Mouse (Mus musculus): ENCODE measurements at regions not wholly inside any gene's neighbourhood (a gene's known extent, or its start where the extent isn't known, plus 50 kb on each side); places are given as distances from the start of the nearest gene placed in this dataset.
A peak's percentile ranks its signal among the peaks of the same experiment; 100 is the strongest.

GRCm38 (mm10) chr5:62997464-62997863 is 183.8 kb downstream of the Dthd1 start:
- no peak for DNase-seq

DNA sequence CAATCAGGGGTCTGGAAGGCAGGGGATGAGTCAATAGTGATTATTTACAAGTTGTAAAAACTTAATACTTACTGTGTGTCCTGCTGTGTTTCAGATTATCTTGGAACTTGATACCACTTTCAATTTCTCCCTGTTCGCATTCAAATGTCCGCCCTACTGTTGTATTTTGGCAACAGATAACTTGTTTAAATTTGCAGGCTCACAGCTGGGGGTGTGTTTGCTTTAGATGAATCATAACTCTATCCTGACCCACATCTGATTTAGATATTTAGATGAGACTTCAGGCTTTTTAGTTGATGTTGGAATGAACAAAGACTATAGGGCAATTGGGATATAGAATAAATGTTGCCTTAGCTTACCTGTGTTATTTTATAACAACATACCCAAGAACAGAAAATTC is 220.8 kb downstream of the Dthd1 start:
- no peak for DNase-seq

- DNase-seq, result no peak
These were observed 232.1 kb downstream of the Dthd1 start for GRCm38 (mm10) chr5:63045751-63046150.

DNA sequence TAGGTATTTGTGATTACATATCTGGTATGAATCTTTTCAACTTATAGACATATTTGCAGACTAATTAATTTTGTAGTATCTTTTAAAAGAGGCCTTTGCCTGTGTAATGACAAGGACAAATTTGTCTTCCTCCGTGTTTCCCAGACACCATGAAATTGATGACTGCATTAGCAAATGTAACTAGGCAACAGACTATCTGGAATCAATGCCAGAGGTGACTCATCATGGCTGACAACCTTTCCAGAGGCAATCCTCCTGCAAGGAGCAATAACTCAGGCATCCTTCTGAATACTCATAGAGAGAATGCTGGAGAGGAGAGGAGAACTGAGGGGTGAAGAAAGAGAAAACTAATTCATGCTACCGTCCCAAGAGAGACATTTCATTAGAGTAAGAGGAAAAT is 249.7 kb downstream of the Dthd1 start:
- DNase-seq, result peak in 1 of 2 experiments; percentile 1

GRCm38 (mm10) chr5:63066872-63067271 is 253.2 kb downstream of the Dthd1 start:
- no peak for DNase-seq

DNA sequence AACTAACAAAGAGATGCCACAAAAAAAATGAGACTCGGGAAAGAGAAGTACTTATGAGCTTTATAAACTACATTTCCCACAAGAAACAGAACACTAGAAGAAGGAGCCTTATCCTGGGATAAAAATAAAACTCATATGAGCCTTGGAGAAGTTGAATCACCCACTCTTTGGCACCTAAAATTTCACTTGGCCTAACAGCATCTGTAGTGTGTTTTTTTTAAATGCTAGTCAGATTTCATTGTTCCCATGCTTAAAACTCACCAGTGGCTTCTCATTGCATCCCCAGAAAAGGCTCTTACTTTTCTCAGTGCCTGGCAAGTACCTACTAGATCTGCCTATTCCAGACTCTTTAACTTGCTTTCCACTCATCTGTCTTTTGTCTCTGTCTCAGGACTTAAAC is 284.5 kb downstream of the Dthd1 start:
- DNase-seq, result no peak

DNA sequence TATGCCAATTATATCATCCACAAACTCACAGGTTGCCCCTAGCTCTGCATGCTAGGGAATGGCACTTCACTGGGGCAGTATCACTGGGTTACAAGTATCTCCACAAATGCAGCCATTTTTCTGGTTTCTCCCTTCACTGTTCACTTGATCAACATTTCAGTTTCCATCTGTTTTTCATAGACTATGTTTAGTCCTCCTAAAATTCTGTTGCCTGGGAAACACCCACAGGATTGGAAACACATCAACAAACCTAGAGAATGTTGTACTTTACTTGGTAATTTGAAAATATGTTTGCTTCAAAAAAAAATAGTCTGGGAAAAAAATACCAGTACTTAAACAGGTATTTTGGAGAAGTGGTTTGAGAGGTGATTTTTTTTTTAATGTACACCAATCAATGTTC is 318.9 kb downstream of the Dthd1 start:
- DNase-seq, result no peak

DNA sequence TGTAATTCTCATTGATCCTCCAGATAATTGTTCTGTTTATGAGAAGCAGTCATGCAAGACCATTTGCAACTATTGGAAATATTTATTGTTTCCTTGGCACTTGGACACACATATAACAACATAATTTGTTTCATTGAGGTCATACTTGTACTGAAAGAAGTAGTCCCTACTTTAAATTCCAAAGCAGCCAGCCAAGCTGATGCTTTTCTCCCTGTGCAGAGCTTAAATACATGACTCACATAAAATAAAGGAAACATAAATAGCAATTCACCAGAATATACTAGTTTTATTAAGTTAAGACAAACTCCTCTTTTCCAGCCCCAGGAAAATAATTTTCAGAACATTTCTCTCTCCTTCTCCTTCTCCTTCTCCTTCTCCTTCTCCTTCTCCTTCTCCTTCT is 324.3 kb downstream of the Dthd1 start:
- DNase-seq, result no peak

DNA sequence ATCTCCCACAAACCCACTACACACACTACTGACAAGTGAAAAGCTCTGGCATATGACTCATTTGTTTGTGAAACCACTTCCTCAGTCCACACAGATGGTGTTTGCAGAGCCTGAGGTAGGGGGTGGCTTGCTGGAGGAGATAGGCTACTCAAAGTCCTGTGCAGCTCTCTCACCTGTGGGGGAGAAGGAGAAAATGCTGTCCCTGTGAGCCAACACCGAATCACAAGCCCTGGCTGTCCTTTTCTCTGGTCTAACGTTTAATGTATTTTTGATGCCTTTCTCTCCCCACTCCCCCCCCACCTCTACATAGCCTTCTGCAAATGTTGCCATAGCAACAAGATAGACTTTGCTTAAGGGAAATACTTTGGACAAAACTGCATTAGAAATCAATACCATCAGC is 356.1 kb downstream of the Dthd1 start:
- peak in 1 of 2 experiments; percentile 2 for DNase-seq

GRCm38 (mm10) chr5:63170493-63170892 is 356.9 kb downstream of the Dthd1 start:
- no peak for DNase-seq

DNA sequence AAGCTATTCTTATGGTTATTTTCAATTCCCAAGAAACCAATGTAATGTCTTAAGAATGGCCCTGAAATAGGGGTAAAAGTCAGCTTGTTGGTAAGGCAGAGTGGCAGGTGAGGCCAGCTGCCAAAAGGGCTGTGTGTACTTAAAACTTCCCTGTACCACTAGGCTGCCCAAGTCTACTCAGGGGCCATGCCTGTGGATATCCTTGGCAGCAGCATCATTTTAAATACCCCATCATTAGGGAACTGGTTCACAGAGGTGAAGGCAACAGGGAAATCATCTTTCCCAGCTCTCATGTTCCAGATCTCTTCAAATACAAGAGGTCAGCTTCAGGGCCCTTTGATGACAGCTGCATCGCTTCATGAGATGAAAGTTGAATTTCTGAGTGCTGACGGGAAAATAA is 399.8 kb downstream of the Dthd1 start:
- DNase-seq, result no peak

DNA sequence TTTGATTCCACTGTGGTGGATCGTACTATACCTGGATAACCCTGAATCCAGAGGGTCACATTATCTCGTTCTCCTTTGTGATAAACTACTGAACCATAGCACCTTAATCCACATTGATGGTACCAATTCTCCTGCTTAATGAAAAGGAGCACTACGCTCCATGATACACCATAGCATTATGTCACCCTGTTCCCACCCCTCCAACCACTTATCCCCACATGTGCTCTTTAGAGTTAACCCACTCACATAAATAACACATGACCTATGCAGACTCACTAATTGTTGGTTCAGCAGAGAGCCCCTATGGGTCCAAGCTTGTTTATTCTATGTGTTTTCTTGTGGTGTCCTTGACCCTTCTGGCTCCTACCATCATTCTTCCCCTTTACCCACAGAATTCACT is 405.8 kb downstream of the Dthd1 start:
- no peak for DNase-seq

DNA sequence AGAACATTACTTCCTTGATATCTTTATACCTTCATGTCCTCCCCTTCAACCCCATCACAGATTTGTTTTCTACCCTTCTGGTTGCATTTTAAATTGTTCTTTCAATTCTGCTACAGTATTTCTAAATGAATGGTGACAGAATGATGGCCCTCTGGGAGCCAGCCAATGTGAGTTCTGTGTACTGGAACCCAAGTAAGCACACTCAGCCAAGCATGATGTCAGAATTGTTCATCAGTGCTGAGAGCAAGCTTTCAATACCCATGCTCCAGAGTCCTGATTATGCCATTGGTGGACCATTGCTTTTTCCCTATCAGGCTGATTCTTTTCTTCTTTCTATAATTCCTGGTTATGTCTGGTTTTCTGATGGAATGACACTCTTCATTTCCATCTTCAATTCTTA is 386.3 kb upstream of the Nwd2 start:
- DNase-seq, result peak; percentile 38 to 39

All from cerebellum, postnatal 10 days (tissue).